Mouse (Mus musculus) olfactory bulb, adult 2 months (tissue): ENCODE measurements around the gene Lta.

Experiments used
- CTCF ChIP-seq: fragments of 200-500 bp; IDR thresholded peaks from 2 replicates; pipeline ENCODE4 v1.5.1; 2012; ENCODE audit warnings: low read depth, mild to moderate bottlenecking, low read length, moderate library complexity; ENCODE audit not compliant: insufficient read depth
- POLR2A ChIP-seq: fragments of 200-500 bp; IDR thresholded peaks from 2 replicates; pipeline ENCODE4 v1.6.1; 2012; ENCODE audit warnings: mild to moderate bottlenecking, low read depth, low read length, moderate library complexity; ENCODE audit not compliant: insufficient read depth

DNA sequence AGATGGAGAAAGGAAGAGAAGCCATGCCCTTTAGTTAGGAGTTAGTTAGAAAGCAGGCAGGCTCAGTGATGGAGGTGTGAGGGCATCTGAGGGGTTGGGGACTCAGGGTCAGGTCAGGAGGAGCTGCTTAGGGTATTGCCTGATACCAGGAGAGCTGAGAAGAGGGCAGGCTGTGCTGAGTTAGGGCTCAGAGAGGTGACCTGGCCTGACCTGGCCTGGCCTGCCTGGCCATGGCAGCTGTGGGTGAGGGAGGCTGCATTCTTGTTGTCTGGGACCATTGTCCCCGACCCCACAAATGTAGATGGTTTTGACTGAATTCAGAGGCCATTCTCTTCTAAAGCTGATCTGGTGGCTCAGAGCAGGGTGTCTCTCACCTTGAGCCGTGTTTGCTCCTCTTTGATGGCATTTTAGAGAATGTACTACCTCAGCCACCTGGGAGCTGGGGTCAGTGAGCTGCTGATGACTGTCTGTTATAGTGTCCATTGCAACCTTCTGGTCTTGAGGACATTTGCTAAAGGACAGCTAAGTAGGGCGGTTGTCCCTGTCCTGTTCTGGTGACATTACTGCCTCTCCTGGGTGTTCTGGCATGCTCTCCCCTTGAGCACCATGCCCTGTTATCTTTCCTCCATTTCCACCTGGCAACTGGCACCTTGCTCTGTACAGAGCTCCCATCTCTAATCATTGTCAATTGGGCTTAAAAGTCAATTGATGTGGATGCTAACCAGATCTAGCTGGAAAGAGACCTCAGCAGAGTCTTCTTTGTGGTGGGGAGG lies 45.4 kb upstream of the Lta start:
- no peak for TF ChIP-seq CTCF
- no peak for TF ChIP-seq POLR2A
